Mouse (Mus musculus): ENCODE measurements around the gene Scnn1b.

DNA sequence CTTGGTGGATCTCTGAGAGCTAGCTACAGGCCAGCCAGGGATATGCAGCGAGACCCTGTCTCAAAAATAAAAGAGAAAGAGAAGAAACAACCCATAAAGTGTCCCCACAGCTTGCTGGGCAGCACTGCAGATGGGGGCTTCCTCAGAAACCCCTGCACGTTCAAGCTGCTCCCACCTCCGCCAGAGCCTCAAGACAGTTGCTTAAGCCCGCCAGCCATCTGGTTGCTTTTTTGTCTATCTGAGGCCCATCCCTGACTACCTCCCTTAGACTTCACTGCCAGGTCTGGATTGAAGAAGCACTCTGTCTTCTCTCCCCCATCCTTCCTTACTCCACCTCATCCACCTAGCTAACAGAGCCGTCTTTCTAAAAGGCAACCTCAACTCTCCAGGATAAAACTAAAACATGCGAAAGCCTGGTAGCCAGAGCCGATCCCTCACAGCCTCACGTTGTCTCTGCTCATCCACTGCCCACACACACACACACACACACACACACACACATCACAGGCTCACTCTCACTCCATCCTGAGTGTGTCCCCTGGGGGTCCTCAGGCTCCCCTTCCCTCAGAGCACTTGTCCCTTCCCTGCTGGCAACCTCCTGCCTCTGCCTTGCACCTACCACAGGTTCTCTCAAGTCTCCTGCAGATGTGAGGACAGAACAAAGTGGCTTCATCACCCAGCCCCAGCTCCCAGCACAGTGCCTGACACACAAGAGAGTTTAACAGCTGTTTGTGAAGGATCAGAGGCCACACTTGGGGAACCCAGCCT is 73.5 kb downstream of the Scnn1b start:
- no peak for TF ChIP-seq POLR2A (IDR thresholded peaks at IDR 0.05; ENCODE audit: control insufficient read depth in 1 of 2, insufficient read depth in 1 of 2, low read depth in 1 of 2, low read length in 2 of 2, poor library complexity in 1 of 2)
- no peak for TF ChIP-seq CTCF (IDR thresholded peaks at IDR 0.05 in 2 of 3, conservative IDR thresholded peaks at IDR 0.05 in 1 of 3; ENCODE audit: control insufficient read depth in 1 of 3, insufficient read depth in 1 of 3, low read depth in 2 of 3, low read length in 3 of 3, poor library complexity in 1 of 3, severe bottlenecking in 1 of 3)
- TF ChIP-seq GABPA (IDR thresholded peaks at IDR 0.05; ENCODE audit: low read depth, low read length) = no peak
- no peak for TF ChIP-seq CHD1 (IDR thresholded peaks at IDR 0.05; ENCODE audit: low read depth, low read length)
- TF ChIP-seq EP300 (IDR thresholded peaks at IDR 0.05; ENCODE audit: low read depth in 1 of 2, low read length in 2 of 2) = no peak
- TF ChIP-seq JUND (IDR thresholded peaks at IDR 0.05; ENCODE audit: low read depth, low read length) = no peak
- no peak for TF ChIP-seq POLR2AphosphoS2 (IDR thresholded peaks at IDR 0.05; ENCODE audit: low read length)
- no peak for TF ChIP-seq GATA1 (IDR thresholded peaks at IDR 0.05; ENCODE audit: low read depth, low read length)
- no peak for TF ChIP-seq TAL1 (IDR thresholded peaks at IDR 0.05; ENCODE audit: low read length)
